Mouse (Mus musculus) embryonic fibroblast, embryonic 13.5 days (primary cell): ENCODE measurements around the gene Defb48. TPM values are rescaled to one million over a fixed set of nuclear protein-coding genes. Genes with fewer than 3 reads are reported as not detected.

Experiments used
- H3K27ac ChIP-seq: 2 replicates; pipeline ENCODE4 v1.5.1; 2012; ENCODE audit warnings: low read length, control low read depth, inconsistent platforms; ENCODE audit not compliant: insufficient read depth
- H3K4me1 ChIP-seq: 2 replicates; pipeline ENCODE4 v1.6.1; 2011; ENCODE audit warnings: low read length; ENCODE audit not compliant: control insufficient read depth, insufficient read depth
- H3K4me3 ChIP-seq: 2 replicates; pipeline ENCODE4 v1.5.1; 2011; ENCODE audit warnings: mild to moderate bottlenecking, control low read depth, low read length; ENCODE audit not compliant: insufficient read depth
- CTCF ChIP-seq: IDR thresholded peaks from 2 replicates; pipeline ENCODE4 v1.5.1; 2011; ENCODE audit warnings: mild to moderate bottlenecking, control low read depth, low read length, moderate library complexity, borderline replicate concordance; ENCODE audit not compliant: insufficient read depth
- POLR2A ChIP-seq: IDR thresholded peaks from 2 replicates; pipeline ENCODE4 v1.6.1; 2011; ENCODE audit warnings: low read depth, mild to moderate bottlenecking, control low read depth, low read length, moderate library complexity
- polyA plus RNA-seq: library from polyadenylated mRNA; stranded (reverse); fragments of >200 nt; gene quantifications from 2 replicates; pipeline ENCODE4 v1.2.4, GENCODE M21; 2011; ENCODE audit warnings: low read depth; ENCODE audit not compliant: missing spikeins, insufficient read length

The Defb48 gene
- polyA plus RNA-seq, 1 experiment, result not detected

- TF ChIP-seq CTCF, result no peak
- no peak for TF ChIP-seq POLR2A
- no peak overlapping the region for H3K27ac ChIP-seq
- H3K4me3 ChIP-seq, result no peak overlapping the region
- H3K4me1 ChIP-seq, result no peaks in the 10 kb centered on the region
Measured at GRCm38 (mm10) chr14:62979815-62980214, 4.5 kb downstream of the Defb48 start.

DNA sequence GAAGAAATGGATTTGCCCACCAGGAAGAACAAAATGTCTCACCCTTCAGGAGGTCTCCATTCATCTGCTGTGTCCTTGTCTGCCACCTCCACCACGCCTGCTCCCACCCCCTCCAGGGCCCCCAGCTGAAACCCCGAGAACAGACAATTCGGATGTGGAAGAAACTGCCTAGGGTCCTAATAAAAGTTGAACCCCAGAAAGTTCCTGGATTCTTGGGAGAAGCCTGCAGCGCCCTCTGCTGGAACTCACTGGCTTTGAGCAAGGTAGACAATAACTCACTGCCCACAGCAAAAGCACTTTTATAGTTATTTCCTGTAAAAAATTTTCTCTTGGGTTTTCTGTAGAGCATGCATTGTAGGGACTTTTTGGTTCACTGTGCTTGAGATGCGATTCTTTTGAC lies 9.3 kb downstream of the Defb48 start:
- Histone ChIP-seq H3K4me1 (no peaks in the 10 kb centered on the region), H3K27ac (no peak overlapping the region), H3K4me3 (no peak overlapping the region)
- TF ChIP-seq POLR2A, result no peak
- 0 out of 2 replicates have a peak, but pooled peaks have one; percentile 20 for TF ChIP-seq CTCF

DNA sequence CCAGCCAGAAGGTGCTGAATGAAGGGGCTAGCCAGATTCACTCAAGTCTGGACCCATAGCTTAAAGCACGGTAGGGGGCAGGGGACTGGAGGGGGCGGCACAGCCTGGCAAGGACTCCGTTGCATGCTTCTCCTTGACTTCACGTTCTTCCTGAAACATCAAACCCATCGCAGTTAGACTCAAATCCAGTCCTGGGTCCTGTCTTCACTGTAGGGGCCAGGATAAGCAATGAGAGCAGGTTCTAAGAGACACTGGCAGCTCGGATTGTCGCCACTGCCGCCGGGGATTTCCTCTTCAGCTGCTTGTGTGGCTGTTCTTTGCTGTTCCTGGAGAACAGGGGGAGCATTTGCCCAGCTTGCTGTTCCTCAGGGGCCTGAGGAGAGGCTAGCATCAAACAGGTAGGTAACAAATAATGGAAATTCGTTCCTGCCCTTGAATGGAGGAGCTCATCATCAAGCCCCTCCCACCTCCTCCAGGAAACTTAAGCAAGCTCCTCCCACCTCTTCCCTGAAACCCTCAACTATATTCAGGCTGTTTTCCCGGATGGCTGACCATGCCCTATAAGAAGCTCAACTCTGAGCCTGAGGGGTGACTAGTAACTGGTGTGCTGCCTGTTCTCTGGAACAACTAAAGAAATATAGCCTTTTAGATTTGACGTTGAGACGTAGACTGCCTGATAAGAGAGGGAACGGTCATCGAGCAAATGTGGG lies 18.3 kb downstream of the Defb48 start:
- no peak for TF ChIP-seq POLR2A
- TF ChIP-seq CTCF, result no peak
- Histone ChIP-seq H3K4me1 (no peaks in the 10 kb centered on the region), H3K27ac (no peak overlapping the region), H3K4me3 (no peak overlapping the region)

GRCm38 (mm10) chr14:62965342-62965741 lies 19.0 kb downstream of the Defb48 start:
- Histone ChIP-seq H3K4me1 (no peaks in the 10 kb centered on the region), H3K4me3 (no peak overlapping the region), H3K27ac (no peak overlapping the region)
- TF ChIP-seq CTCF (peak; percentile 32; the same call in 1 of the 2 replicates), POLR2A (no peak)

DNA sequence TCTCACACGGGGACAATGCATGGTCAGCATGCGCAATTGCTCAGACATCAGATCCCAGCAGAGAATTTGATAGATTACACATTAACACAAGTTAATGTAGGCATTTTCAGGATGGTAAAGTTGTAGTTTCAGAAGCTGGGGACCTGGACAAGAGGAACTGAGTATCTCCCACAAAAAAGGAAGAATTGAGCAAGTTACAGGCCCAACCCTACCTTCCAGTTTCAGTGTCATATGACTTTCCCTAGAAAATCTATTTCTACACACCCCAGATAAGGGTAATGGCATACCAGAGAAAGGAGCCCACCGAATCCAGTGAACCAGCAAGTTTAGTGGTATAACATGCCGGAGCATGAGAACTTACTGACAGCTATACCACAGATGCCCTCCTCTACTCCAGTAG lies 20.7 kb downstream of the Defb48 start:
- H3K4me1 ChIP-seq, result no peaks in the 10 kb centered on the region
- no peak for TF ChIP-seq POLR2A
- no peak for TF ChIP-seq CTCF
- H3K4me3 ChIP-seq, result no peak overlapping the region
- H3K27ac ChIP-seq, result no peak overlapping the region

- TF ChIP-seq POLR2A, result no peak
- TF ChIP-seq CTCF, result no peak
- H3K27ac ChIP-seq, result no peak overlapping the region
- H3K4me1 ChIP-seq, result no peaks in the 10 kb centered on the region
- H3K4me3 ChIP-seq, result no peak overlapping the region
Measured at GRCm38 (mm10) chr14:62956091-62956490, 28.2 kb downstream of the Defb48 start.

DNA sequence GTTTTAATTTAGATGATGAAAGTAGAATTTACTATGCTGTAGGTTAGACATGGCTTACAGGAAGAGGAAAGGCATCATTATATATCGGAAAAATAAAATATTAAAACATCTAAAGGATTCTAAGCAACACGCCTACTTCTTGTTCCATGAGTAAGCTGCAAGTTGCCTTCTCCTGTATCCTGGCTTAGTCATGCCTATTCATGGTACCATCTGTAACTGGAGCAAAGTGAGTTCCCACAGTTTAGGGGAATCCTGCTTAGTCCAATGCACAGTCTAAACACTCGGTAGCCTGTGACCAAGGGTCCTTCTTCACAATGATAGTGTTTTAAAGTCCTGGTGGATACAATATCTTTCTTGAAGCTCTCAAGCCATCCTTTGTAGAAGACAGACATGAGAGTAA lies 37.5 kb downstream of the Defb48 start:
- H3K27ac ChIP-seq, result no peak overlapping the region
- TF ChIP-seq POLR2A (no peak), CTCF (no peak)
- no peaks in the 10 kb centered on the region for H3K4me1 ChIP-seq
- no peak overlapping the region for H3K4me3 ChIP-seq

DNA sequence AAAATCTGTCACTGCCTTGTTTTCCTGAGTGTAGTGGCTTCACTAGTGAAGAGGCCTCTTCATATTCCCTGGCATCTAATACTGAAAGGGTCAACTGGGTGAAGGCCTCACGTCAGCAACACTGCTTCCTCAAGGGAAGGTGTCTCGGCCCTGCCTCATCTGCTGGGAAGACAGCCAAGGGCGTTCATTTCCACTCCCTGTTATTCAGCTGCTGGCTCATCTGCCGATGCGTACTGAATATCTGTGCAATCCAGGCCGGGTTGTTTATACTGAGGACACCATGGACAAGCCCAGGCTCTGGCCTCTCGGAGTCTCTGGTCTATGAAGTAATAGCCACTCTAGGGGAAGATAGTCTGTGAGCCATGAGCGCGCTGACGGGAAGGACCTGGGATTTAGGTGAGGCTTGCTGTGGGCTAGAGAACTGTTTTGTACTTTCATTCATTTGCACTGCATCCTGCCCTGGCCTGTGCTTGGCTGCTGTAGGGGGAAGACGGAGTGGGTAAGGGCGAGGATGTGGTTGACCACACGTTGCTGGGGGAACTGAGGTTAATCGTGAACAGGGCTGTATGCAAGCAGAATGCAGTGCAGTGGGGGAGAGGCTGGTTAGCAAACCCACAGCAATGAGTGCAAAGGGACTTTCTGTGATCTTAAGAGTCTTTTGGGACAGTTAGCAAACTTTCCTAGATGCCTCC lies 43.8 kb downstream of the Defb48 start:
- no peak overlapping the region for H3K27ac ChIP-seq

DNA sequence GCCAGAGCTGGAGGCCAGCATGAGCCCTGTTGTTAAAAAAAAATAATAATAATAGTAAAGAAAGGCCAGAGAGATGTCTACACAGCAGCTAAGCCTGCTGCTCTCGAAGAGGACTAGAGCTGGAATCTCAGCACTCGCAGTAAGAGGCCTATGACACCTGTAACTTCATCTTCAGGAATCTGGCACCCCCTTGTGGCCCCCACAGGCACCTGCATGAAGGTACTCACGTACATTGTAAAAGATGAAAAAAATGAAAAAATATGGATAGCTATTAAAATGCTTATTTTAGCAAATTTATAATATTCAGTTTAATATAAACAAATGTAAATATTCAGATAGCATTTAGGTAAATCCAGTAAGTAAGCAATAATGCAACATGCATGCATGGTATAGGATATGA lies 44.9 kb downstream of the Defb48 start:
- TF ChIP-seq POLR2A (no peak), CTCF (no peak)
- Histone ChIP-seq H3K27ac (no peak overlapping the region), H3K4me3 (no peak overlapping the region), H3K4me1 (no peaks in the 10 kb centered on the region)

More for the DNA sequence above, 43.8 kb downstream of the Defb48 start:
- TF ChIP-seq POLR2A (no peak), CTCF (no peak)
- Histone ChIP-seq H3K4me3 (no peak overlapping the region), H3K4me1 (no peaks in the 10 kb centered on the region)

DNA sequence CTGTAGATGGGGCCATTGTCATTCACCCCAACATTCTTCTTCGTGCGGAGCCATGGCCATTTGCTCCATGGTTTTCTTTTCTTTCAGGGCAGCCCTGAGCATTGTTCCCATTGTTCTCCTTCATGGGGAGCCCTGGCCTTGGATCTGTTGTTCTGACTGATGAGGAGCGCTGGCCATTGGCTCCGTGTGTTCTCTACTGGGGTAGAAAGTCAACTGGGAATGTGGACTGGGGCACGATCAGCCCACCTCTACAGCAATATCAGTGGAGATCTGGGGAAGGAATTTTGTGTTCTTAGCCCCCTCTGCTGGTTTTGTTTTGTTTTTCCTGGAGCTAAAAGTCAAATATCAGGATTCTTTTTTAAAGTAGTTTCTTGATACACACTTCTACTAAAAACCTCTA lies 46.6 kb downstream of the Defb48 start:
- Histone ChIP-seq H3K4me3 (no peak overlapping the region), H3K4me1 (no peaks in the 10 kb centered on the region), H3K27ac (no peak overlapping the region)
- no peak for TF ChIP-seq POLR2A
